Mouse (Mus musculus): ENCODE measurements around the gene Ltf.

The Ltf gene

DNA sequence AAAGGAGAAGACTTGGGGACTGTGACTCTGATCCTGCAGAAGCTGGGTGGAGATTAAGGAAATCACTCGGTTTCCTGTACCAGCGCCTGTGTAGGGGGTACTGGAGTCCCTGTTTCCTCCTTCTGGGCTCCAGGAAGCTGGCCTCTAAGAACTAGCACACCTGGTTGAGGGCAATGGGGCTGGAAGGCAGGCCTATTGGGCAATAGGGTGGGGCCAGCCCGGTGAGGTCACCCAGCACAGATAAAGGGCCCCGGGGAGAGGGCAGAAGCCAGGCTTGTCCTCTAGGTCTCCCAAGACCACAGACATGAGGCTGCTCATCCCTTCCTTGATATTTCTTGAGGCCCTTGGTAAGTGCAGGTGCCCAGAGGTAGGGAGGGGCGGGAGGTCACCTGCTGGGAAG lies at the start of gene Ltf:
Gene Ltf, plus strand, starts transcription at position 250 of the 400 bp plus-strand sequence.
- no peak for DNase-seq

DNA sequence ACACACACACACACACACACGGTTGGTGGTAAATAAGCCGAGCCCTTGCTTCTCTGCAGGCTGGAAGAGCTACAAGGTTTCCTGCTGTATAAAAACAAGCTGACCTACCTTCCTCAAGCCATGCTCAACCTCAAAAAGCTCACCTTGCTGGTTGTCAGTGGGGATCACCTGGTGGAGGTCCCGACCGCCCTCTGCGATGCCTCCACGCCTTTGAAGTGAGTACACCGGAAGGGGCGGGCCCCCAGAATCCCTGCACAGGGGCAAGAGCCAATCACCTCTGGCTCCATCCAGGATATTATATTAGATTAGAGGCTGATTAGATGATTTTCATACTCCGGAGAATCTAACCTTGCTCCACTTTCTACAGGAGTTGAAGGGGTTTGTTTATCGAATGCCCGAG lies 39.7 kb upstream of the Ltf start:
- DNase-seq = no peak

DNA sequence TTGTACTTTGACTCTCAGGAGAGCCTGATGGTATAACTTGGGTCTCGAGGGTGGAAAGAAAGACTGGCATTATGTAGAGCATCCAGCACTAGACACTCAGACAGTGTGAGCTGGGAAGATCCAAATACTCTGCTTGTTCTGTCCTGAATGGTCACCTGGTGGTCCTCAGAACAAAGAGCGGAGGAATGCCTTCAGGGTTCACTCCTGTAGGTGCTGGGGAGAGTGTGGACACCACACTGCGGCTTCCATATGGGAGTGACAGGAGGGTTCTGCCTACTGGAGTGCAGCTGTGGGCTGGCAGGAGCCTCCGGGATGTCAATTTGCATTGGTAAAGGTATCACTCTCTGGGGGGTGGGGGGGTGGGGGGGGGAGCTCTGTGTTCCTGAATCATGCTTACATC lies 36.7 kb upstream of the Ltf start:
- no peak for DNase-seq

DNA sequence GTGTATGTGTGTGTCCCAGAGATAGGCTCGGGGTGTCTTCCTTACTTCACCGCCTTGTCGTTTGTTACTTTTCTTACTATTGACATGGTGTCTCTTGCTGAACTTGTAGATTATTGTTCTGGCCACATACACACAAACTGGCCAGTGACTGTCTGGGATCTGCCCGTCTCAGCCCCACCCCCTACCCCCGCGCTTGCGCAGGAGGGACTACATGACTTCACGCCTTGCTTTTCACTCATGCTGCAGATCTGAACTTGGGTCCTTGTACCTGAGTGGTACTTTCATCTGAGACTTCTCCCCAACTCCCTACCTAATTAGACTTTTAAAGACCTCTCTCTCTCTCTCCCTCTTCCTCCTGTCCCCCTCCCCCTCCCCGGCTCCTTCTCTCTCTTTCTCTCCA lies 35.0 kb upstream of the Ltf start:
- DNase-seq = no peak

DNA sequence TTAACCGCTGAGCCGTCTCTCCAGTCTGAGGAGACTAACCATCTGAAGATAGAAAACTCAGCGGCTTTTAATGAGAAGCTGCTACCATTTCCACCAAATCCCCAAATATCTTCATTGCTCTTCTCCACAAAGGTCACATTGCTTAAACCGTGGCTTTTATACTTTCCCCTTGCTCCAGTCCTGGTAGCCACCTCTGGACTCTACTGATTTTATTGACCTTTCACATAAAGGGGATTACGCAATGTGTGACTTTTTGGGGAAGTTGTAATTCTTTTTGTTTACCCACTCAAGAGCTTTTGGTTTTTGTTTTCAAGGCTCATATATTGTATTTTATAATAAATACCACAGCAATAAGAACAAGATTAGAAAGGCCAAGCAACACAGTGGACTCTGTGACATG lies 33.5 kb upstream of the Ltf start:
- no peak for DNase-seq

DNA sequence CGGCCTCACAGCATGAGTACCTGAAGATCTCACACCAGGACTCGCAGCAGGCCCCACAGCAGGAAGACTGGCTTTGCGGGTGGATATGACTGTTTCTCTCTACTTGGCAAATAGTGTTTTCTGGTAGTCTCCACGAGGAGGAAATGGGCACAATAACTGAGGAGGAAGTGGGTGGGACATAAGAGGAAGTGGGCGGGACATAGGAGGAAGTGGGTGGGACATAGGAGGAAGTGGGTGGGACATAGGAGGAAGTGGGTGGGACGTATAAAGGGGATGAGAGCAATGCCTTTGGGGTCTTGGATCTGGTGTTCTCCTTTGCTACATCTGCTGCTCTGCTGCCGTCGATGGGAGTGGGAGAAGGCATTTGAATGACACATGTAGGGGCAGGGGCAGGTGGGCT lies 33.1 kb upstream of the Ltf start:
- DNase-seq = no peak

DNA sequence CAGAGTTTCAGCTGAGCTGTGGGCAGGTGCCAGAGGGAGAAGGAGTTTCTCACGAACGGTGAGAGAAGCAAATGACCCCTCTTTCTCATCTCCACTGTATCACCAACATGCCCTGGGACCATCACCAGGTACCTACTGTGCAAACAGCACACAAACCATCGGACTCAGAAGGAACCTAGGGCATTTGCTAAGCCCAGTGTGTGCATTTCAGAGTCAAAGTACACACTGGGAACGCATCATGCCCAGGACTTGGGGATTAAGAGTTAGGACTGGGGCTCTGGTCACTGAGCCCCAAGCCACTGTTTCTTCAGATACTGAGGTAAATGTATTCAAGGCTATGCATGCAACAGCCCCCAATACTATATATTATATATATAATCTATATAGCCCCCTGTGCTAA lies 31.7 kb upstream of the Ltf start:
- DNase-seq = no peak

DNA sequence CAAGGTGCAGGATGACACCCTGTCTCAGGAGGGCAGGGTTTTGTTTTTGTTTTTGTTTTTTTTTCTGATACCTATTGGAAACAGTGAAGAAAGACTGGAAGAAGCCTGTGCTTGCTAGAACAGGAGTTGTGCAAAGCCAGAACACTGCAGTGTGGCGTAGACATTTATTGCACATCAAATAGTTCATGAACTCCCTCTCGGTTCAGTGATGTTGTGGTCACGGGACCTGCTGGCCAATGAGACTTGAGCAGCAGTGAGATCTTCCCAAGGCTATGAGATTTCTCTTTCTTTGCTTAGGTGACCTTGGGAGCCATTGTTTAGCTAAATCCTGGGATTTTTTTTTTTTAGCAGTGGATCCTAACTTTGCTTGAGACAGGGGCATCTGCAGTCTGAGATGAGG lies 31.0 kb upstream of the Ltf start:
- no peak for DNase-seq

DNA sequence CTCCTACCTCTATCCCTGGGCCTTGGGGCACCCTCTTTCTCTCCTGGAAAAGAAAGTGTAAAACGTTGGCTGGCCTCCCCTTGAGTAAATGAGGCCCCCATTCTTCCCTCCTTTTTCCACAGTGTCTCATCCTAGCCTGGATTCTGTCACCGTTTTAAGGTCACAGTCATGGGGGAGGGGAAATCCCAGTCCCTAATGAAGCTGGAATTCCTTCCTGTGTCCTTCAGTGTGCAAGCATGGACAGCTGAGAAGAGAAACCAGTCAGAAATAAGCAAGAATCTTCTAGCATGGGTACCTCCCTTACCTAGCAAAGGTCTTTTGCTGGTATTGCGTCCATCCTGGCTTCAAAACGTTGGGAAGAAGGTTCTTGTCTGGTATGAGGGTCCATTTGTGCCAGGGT lies 29.9 kb upstream of the Ltf start:
- no peak for DNase-seq

DNA sequence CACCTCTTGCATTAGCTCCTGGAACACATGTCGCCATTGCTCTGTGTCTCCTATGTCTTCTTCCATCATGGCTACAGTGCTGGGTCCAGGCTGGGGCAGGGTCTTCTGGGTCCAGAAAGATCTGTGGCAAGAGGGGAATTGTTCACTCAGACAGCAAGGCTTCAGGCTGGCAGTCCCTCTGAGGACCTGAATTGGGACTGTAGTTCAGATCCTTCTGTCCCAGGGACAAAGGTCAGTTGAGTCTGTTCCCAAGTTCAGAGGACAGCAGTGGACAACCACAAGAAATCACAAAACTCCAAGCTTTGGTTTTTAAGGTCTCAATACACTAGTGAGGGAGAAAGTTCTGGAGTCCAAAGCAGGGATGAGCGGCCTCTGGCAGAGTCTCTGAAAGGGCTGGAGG lies 29.5 kb upstream of the Ltf start:
- DNase-seq = no peak

DNA sequence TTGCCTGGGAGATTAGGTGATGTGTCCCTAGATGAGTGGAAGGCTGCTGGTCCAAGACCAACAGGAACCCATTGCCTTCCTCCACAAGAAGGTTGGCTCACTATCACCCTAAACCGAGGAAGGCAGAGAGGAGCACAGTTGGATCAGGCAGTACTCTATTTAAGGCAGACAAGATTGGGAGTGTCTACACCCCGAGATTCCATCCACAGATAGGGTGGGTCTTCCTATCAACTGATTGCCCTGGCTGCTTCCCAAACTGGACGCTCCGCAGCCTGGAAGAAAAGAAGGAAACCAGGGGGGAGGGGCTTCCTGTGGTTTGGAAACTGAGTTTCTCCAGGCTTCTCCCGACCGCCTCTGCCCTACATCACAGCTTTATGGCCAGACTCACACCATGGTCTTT lies 28.9 kb upstream of the Ltf start, which contains the start of gene Rtp3:
Gene Rtp3, minus strand, starts transcription at position 380 of the 400 bp plus-strand sequence.
- no peak for DNase-seq

DNA sequence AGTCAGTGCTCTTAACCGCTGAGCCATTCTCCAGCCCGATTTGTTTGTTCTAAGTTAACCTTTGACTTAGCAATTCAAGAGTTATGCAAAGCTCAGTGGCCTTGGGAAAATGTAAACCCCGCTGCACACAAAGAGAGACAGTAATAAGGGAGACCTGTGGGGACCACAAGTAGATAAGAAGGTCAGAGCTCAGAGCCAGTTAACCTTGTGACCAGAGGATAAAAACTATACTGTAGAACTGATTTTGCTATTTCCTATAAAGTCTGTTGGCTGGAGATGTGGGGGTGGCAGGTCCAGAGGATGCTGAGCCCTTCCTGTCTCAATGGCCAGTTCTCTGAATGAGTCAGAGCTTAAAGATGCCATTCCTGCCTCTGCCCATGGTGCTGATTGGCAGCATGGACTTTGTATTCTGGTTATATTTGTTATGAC lies 25.8 kb upstream of the Ltf start:
- no peak for DNase-seq

DNA sequence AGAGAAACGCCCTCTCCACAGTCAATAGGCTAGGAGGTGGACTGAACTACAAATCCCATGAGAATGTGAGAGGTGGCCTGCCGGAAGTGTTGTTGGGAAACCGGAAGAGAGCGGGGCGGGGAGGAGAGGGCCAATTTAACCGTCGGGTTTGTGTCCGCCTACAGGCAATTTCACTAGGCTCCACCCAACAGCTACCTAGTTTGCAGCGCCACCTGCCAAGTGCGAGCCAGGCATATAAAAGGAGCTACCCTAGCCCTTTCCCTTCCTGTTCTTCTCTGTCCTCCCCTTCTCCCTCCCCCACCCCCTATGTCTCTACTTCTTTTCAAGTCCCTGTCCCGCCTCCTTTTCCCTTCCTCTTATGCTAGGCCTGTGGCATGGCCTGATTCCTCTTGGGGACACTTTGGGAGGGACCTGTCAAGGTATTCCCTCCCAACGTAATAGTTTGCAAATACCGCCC lies 24.3 kb upstream of the Ltf start:
- DNase-seq = peak; percentile 90

DNA sequence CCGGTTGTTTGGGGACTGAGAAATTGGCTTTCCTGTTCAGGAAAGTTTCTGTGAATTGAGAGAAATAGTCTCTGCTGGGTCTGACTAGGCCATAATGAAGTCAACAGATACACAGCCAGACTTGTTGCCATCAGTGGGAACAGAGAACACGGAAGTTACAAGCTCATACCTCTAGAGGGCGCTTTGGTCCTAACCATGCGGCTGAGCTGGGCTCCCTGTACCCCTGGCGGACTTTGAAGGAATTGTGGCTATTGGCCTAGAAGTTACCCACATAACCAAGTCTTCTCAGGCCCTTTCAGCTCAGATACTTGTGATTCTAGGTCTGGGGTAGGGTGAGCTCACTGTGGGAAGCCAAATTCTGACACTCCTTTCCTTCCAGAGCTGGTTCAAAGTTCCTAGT lies 21.8 kb upstream of the Ltf start:
- peak; percentile 85 for DNase-seq

DNA sequence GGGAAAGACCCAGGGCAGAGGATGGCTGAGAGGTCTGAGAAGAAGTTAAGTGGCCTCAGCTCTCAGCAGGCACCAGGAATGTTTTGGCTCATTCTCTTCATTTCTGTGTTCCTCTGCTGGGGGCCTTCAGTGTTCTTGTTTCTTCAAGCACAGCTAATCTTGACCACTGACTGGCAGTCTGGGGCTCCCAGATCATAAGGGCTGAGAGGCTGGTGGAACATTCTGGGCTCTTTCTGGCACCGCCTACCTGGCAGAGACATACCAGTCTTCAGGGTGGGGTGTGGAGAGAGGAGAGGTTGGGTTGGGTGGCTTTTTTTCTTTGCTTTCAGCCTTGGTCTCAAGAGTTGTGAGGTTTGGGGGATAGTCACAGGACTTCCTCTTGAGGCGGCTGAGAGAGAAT lies 20.0 kb upstream of the Ltf start:
- DNase-seq = no peak

DNA sequence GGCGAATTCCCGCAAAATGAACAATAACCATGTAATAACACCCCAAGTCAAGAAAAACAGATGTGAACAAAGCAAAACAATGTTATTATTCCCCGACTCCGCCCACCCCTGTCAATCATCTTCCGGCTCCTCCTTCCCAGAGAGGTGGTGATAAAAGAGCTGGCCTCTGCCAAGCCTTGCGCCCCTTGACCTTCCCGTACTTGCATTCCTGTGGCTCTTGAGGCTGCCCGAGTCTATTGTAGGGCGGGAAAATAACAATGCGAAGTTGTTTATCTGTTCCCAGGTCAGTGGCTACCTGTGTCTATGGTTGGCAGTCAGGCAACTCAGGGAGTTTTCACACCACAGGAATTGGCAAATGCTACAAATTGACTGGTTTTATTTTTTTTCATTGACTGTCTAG lies 19.2 kb upstream of the Ltf start:
- DNase-seq = no peak

DNA sequence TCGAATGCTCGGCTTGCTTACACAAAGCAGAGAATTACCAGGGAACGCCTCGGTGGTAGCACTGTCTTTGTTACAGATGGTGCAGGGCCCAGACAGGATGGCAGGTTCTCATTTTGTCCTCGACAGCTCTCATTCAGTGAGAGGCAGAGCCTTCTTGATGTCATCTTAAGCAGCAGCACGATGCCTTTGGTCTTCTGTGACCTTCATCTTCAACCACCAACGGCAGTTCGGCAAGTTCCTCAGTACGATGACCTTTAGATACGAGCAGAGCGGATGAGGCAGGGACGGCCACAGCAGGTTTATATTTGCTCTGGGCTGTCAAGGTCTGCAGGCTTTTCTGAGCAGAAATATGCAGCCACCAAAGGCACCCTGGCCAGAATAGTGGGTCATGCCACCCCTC lies 17.4 kb upstream of the Ltf start:
- DNase-seq = no peak

DNA sequence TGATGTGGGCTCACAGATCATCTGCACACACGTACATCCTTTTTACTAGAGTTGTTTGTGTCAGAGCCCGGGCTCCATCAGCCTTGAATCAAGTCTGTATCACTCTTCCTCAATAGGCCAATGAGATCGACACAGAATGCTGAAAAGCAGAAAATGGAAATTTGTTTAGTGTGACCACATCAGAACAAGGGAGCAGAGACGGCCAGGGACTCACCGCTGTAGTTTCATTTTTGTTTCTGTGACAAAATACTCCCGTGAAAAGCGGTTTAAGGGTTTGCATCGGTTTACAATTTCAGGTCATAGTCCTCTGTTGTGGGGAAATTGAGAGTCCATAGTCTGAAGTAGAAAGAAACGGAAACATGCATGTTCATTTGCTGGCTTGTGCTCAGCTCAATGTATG lies 15.8 kb upstream of the Ltf start:
- DNase-seq = no peak

DNA sequence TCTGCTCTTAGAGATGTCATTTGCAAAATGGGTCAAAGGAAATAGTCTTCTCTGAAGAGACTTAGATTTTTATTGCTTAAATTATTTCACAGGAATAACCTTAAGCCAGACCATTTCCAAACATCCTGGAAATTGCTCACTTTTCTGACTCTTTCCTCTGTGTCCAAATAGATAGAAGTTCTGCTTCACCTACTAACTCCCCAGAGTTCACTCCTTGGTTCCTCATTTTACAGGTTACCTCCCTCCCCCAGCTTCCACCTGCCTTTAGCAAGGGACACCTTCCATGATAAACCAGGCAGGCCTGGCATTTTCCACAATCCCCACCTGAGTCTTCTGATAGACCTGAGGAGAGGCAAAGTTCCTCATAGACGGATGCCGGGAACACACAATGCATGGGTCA lies 12.5 kb upstream of the Ltf start:
- no peak for DNase-seq

DNA sequence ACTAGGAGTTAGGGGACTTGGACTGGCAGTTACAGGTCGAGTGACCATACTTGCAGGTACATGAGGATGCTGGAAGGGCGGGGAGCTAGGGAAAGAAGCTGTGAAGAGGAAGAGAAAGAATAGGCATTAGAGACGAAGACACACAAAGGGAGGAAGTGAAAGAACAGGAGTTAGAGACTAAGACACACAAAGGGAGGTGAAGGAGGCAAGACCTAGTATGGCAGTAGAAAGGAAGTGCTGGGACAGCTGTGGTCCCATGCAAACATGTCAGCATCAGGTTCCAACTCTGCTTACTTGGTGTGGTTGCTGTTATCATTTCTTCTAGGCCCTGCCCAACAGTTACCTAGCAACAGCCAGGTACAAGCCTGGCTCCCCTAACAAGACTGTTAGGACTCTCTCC lies 9.3 kb upstream of the Ltf start:
- DNase-seq = no peak

DNA sequence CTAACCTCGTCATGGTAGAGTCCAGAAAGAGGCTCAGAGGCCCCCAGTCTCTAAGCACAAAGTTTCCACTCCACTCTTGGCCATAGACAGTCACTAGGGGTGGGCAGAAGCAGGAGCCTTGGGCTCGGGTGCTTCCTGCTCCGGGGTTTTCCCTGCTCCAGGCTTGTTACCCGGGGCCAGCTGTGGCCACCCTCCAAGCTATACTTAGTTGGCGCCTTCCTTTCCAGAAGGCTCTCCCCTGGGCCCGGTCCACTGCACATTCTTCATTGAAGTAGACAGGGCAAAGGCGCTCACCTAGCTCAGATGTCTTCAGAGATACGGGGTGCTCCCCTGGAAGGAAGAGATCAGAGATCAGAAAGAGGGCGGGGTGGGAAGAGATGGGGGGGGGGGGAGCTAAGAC lies 7.5 kb upstream of the Ltf start:
- no peak for DNase-seq

DNA sequence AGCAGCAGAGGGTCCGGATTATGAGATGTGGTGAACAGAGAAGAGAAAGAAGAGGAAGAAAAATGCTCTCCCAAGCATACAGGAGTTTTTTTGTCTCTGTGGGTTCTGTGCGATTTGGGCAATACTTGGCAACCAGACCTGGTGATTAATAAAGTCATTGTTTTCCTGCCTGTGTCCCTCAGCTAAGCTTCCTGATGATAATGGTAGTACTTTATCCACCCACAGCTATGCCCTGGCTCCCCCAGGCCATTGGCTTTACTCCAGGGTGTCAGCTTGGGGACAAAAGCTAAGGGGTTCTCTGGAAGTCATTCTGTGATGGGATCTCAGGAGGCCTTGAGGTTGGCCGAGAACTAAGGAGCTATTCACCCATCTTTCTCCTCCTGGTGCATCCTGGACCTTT lies 7.0 kb upstream of the Ltf start:
- DNase-seq = no peak

DNA sequence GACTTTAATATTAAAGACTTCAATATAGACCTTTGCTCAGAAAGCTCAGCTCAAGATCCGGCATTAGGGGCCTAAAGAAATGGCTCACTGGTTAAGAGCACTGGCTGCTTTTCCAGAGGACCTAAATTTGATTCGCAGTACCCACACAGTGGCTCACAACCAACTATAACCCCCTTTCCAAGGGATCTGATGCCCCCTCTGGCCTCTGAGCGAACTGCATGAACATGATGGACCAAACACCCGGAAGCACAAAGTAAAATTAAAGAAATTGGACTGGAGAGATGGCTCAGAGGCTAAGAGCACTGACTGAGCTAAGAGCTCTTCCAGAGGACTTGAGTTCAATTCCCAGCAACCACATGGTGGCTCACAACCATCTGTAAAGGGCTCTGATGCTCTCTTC lies 3.4 kb upstream of the Ltf start:
- DNase-seq = peak; percentile 23

DNA sequence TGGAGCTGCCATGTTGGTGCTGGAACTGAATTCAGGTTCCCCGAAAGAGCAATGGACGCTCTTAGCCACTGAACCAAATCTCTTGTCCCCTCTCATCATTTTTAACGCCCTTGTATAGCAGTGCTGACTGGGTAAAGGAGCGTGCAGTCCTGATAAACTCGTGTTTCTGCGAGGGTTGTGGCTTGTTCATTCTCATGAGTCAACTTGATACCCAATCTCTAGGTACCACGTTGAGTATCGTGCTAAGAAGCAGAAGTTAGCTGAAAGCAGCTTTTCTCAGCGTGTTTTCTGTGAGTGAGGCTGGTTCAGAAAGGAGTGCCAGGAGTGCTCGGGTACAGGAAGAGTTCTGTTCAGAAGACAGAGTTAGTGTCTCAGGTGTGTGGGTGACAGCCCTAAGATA lies 7.7 kb downstream of the Ltf start:
- DNase-seq = no peak

DNA sequence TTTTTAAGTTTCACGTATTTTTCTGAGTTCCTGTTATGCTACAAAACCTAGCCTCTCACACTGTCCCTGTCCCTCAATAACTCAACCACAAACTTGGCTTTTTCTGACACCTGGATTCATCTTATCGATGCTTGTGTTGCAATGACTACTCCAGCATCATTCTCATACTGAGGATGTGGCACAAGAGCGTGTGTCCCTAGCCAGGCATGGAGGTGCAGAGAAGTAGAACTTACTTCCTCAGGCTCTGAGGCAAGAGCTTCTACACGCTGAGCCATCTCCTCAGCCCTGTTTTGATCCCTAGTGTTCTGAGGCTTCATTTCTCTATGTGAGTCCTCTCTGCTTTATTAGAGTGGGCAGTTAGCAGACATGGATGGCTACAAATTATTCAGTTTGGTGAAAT lies 14.6 kb downstream of the Ltf start:
- DNase-seq = no peak

DNA sequence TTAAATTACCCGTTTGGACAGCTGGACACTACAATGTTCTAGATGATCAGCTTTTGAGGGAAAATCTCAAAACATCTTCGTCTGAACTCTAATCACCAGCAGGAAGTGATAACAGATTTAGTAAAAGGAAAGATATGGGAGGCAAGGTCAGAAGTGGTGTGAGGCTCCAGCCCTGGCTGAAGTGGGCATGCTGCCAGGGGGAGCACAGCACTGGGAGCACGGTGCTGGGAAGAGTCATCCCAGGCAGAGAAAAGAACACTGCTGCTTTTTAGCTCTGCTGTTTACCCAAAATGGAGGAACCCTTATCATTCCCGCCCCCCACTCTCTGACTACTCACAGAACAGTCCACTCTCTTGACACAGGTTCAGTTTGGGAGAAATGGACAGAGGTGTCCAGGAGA lies 20.9 kb downstream of the Ltf start:
- DNase-seq = no peak

All from retina, postnatal 1 day (tissue).